Mouse (Mus musculus) thymus, postnatal 10 days (tissue): ENCODE measurements around the gene Rap1b.

ENCODE experiments used
- DNase-seq, 2 experiments: peaks; one replicate each; pipeline ENCODE4 v3.0.0; 2021; ENCODE audit warnings: low spot score in 2 of 2

The Rap1b gene

DNA sequence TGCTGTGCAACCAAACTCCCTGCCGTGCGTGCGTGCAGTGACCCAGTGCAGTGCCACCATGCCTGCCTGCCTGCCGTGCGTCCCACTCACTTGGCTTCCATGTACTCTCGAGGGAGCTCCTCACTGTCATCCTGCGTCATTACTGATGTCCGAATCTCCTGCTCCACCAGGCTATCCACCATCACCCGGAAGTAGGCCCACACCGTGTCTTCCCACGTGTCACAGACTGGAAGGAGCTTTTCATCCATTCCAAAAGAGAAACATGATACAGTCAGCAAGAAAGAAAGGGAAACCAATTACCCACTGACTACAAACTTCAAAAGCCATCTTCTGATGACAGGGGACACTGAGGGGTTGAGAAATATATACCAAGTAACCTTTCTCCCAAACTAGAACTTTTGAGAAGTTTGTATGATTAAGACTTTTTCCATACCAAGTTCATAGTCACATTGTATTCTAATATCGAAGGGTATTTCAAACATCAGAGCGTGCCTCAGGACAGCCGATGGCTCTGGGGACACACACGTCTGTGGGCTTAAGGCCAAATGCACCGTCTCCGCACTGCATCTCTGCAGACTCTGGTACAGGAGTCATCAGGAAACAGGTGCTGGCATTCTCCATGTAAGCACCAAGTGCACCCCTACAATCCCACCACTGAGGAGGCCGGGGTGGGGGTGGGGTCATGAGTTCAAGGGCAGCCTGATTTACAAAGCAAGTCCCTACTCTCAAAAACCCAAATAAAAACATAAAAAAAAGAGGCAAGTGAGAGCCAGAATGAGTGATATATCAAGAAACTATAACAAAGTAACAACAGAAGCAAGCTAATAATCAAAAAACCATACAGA lies 75.3 kb downstream of the Rap1b start:
- no peak for DNase-seq

DNA sequence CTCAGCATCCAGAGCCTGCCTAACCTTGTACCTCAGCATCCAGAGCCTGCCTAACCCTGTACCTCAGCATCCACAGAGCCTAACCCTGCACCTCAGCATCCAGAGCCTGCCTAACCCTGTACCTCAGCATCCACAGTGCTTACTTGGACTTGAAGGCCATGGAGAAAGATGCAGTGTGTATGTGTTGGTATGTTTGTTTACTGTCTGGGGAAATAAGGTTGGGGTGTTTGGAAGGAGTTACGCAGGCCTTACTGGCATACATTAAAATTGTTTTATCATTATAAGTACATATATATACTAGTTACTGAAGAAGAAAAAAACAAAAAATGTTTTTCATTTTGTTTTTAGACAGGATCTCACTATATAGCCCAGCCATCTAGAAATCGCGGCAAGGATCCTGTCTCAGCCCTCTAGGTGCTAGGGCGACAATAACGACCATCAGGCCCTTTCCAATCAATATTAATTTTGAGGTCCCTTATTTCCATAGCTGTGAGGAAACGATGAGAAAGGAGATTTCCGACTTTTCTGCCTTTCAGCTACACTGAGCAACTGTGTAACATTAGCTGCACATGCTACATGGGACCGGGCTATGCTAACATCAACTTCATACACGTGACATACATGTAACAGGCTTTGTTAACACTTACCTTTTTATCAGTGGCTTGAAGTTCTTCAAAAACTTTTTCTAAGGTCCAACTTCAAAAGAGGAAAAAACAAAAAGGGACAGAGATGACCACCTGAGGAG lies 76.1 kb downstream of the Rap1b start:
- DNase-seq: no peak

DNA sequence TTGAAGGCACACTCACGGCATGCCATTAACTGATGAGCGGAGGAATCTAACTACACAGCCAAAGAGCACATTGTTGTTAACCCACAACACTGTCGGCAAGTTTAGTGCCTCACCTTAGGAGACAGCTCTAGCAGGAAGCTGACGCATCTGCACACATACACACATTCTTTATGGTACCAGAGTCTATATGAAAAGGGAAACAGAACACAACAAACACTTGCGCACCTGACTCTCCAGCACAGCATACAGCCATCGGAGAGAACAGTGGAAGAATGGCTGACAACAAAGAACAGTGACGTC lies 77.7 kb downstream of the Rap1b start:
- DNase-seq: no peak

GRCm38 (mm10) chr10:117767286-117768140 lies 78.3 kb downstream of the Rap1b start:
- DNase-seq: no peak

- DNase-seq: no peak
These were observed 79.0 kb downstream of the Rap1b start for GRCm38 (mm10) chr10:117766896-117767160.

DNA sequence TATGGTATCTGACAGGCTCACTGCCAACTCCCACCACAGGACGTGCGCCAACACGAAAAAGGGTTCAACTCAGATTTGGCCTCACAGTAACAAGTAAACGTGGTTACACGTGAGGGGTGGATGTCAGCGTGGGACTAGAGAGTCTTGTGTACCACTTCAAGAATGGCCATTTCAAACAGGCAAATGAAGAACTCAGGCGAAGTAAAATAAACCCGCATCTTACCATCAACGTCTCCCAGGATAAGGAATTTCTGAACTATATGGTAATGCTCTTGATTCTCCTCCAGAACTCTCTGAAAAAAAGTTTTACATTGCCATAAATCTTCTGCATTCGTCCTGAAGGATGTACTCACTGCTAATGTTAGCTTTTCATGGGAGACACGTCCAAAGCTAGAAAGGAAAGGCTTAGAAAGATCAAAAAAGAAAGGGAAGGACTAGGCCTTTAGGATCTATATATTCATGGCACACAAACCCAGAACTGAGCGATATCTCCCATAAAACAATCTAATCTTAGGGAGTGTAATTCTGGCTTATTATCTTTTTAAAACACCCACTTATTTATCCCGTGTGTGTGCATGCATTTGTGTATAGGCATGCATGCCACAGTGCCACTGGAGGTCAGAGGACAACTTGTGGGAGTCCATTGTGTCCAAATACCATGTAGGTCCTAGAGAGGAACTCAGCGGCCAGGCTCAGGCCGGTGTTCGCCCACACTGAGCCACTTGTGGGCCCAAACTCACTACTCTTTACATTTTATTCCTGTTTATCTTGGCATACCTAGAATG lies 79.5 kb downstream of the Rap1b start:
- DNase-seq: no peak

DNA sequence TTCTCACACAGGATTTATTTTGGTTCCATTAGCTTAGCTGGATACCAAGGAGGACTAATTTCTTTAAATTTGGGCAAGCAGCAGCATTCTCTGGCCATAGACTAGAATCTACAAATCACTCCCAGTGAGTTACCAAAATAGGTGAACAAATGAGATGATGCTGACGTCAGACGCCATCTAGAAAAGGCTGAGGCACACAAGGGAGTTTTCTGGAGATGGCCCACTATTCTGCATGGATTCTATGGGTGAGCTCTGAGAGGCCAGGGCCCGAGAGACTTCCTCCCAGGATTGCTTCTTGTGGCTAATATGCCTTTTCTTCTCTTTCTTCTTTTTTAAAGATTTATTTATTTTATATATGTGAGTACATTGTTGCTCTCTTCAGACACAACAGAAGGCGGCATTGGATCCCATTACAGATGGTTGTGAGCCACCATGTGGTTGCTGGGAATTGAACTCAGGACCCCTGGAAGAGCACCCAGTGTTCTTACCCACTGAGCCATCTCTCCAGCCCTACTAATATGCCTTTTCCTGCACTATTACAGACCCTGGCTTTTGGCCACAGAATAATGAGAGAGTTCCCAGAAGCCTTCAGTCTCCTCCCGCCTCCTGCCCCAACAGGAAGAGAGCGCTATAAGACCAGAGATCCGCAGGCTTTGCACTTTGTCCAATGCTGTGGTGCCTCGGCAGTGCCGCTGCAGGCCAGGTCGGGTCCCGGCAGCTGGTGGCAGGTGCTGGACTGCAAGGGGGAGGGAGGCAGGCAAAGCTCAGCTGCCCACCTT lies 80.5 kb downstream of the Rap1b start:
- DNase-seq: no peak

DNA sequence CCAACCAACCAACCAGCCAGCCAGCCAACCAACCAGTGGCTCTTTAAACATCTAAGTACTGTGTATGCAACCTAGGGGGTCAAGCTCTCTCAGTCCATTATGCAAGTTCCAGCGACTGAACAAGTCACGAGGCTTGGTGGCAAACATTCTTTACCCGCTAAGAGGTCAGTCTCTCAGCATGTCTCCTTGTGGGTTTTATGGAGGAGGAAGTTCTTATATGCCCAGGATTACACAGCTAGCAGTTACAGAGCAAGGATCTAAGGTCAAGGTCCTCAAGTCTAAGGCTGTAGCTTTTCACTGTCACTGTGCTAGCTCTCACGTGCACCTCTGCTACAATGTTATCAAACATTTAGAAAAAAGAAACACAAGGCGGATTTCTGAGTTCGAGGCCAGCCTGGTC lies 81.2 kb downstream of the Rap1b start:
- no peak for DNase-seq
